Mouse (Mus musculus): ENCODE measurements around the gene Nfya. TPM values are rescaled to one million over a fixed set of nuclear protein-coding genes. Genes with fewer than 3 reads are reported as not detected.

The Nfya gene
- polyA plus RNA-seq, 1 experiment, result 45.8 TPM

- 80% methylated on average over 2 of the region's 2 CpGs for WGBS
- TF ChIP-seq CTCF (conservative IDR thresholded peaks at IDR 0.05; ENCODE audit: insufficient read depth, insufficient read length, low read depth, low read length) (no peak), POLR2A (IDR thresholded peaks at IDR 0.05; ENCODE audit: low read depth, low read length) (no peak)
- Histone ChIP-seq H3K36me3 (ENCODE audit: control insufficient read depth, insufficient read depth, low read length) (no peaks in the 10 kb centered on the region), H3K4me1 (ENCODE audit: control insufficient read depth, insufficient read depth, low read length) (peaks cover 27% of the 10 kb centered on the region), H3K27ac (ENCODE audit: insufficient read depth, low read depth, low read length) (no peak overlapping the region), H3K4me3 (ENCODE audit: insufficient read depth, low read depth, low read length) (no peak overlapping the region), H3K27me3 (replicated peaks; ENCODE audit: control insufficient read depth, insufficient read depth, low read length) (no peaks in the 10 kb centered on the region)
- DNase-seq, result no peak
These were observed 9.9 kb upstream of the Nfya start for GRCm38 (mm10) chr17:48419571-48419970.

DNA sequence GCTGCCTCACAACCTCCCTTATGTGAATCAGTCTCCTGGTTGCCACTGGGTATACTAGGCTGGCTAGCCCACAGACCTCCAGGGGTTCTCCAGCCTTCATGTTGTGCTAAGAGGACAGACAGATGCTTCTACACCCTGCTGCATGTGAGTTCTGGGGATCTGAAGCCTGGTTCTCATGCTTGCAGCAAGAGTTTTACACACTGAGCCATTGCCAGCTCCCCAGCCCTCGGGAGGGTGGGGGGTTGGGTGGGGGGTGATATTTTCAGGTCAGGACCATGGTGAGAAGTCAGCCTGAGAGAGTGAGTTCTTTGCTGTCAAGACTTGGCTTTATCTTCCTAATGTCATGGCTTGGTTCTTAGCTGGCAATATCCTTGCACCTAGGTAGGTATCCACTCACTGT lies 9.1 kb upstream of the Nfya start:
- H3K36me3 ChIP-seq (ENCODE audit: control insufficient read depth, insufficient read depth, low read length), result peaks cover 1% of the 10 kb centered on the region; the same call in 1 of the 2 replicates
- peaks cover 23% of the 10 kb centered on the region for H3K4me1 ChIP-seq (ENCODE audit: control insufficient read depth, insufficient read depth, low read length)
- H3K4me3 ChIP-seq (ENCODE audit: insufficient read depth, low read depth, low read length), result no peak overlapping the region
- TF ChIP-seq POLR2A (IDR thresholded peaks at IDR 0.05; ENCODE audit: low read depth, low read length) (no peak), CTCF (conservative IDR thresholded peaks at IDR 0.05; ENCODE audit: insufficient read depth, insufficient read length, low read depth, low read length) (no peak)
- H3K27me3 ChIP-seq (replicated peaks; ENCODE audit: control insufficient read depth, insufficient read depth, low read length), result no peaks in the 10 kb centered on the region
- 33% methylated on average over 1 of the region's 1 CpGs for WGBS
- no peak for DNase-seq
- peak overlapping the region; percentile 69; the same call in 1 of the 2 replicates for H3K27ac ChIP-seq (ENCODE audit: insufficient read depth, low read depth, low read length)

GRCm38 (mm10) chr17:48418174-48418573 lies 8.5 kb upstream of the Nfya start:
- DNase-seq, result peak; percentile 72
- Histone ChIP-seq H3K36me3 (ENCODE audit: control insufficient read depth, insufficient read depth, low read length) (peaks cover 1% of the 10 kb centered on the region; the same call in 1 of the 2 replicates), H3K4me1 (ENCODE audit: control insufficient read depth, insufficient read depth, low read length) (peaks cover 21% of the 10 kb centered on the region), H3K4me3 (ENCODE audit: insufficient read depth, low read depth, low read length) (peak overlapping the region; percentile 44), H3K27me3 (replicated peaks; ENCODE audit: control insufficient read depth, insufficient read depth, low read length) (no peaks in the 10 kb centered on the region), H3K27ac (ENCODE audit: insufficient read depth, low read depth, low read length) (peak overlapping the region; percentile 69)
- TF ChIP-seq POLR2A (IDR thresholded peaks at IDR 0.05; ENCODE audit: low read depth, low read length), result no peak
- no peak for TF ChIP-seq CTCF (conservative IDR thresholded peaks at IDR 0.05; ENCODE audit: insufficient read depth, insufficient read length, low read depth, low read length)
- 9% methylated on average over 7 of the region's 7 CpGs for WGBS

GRCm38 (mm10) chr17:48417521-48417920 lies 7.8 kb upstream of the Nfya start:
- Histone ChIP-seq H3K27ac (ENCODE audit: insufficient read depth, low read depth, low read length) (no peak overlapping the region; the same call in 1 of the 2 replicates), H3K4me1 (ENCODE audit: control insufficient read depth, insufficient read depth, low read length) (peaks cover 21% of the 10 kb centered on the region), H3K4me3 (ENCODE audit: insufficient read depth, low read depth, low read length) (no peak overlapping the region), H3K27me3 (replicated peaks; ENCODE audit: control insufficient read depth, insufficient read depth, low read length) (no peaks in the 10 kb centered on the region), H3K36me3 (ENCODE audit: control insufficient read depth, insufficient read depth, low read length) (peaks cover 1% of the 10 kb centered on the region; the same call in 1 of the 2 replicates)
- TF ChIP-seq POLR2A (IDR thresholded peaks at IDR 0.05; ENCODE audit: low read depth, low read length) (no peak), CTCF (conservative IDR thresholded peaks at IDR 0.05; ENCODE audit: insufficient read depth, insufficient read length, low read depth, low read length) (no peak)
- 68% methylated on average over 6 of the region's 6 CpGs for WGBS
- DNase-seq, result no peak

DNA sequence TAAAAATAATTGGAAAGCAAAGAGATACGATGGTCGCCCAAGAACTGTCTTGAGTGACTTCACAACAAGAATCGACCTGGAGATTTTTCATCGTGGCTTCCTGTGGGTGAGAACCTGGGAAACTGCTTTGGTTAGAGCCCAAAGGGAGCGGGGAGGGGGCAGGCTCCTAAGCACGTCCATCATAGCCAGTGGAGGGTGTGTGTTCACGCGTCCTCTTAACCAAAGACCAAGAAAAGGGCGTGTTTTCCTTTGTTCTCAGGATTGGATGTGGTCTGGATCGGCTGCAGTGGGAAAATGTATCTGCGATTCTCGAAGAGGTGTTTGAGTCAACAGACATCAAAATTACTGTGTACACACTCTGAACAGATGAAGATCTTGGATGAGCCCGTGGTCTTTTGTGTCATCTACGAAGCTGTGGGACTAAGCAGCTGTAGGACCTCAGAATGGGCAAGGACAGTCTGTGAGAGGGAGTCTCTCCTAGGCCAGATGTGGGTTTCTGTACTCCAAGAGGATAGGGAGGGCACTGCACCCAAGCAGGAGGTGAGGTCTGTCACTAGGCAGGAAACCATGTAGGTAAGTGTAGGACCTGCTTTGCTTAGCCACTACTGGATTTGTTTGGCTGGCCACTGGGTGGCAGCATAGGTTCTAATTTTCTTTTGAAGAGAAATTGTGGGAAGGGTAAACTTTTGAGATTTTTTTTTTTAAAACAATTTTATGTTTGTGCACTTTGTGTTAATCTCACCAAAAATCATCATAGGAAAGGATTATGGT lies 6.9 kb upstream of the Nfya start:
- Histone ChIP-seq H3K27me3 (replicated peaks; ENCODE audit: control insufficient read depth, insufficient read depth, low read length) (no peaks in the 10 kb centered on the region), H3K4me1 (ENCODE audit: control insufficient read depth, insufficient read depth, low read length) (peaks cover 21% of the 10 kb centered on the region), H3K27ac (ENCODE audit: insufficient read depth, low read depth, low read length) (no peak overlapping the region), H3K36me3 (ENCODE audit: control insufficient read depth, insufficient read depth, low read length) (peaks cover 1% of the 10 kb centered on the region; the same call in 1 of the 2 replicates), H3K4me3 (ENCODE audit: insufficient read depth, low read depth, low read length) (no peak overlapping the region)
- TF ChIP-seq POLR2A (IDR thresholded peaks at IDR 0.05; ENCODE audit: low read depth, low read length), result no peak
- peak; percentile 66 for TF ChIP-seq CTCF (conservative IDR thresholded peaks at IDR 0.05; ENCODE audit: insufficient read depth, insufficient read length, low read depth, low read length)
- 75% methylated on average over 14 of the region's 14 CpGs for WGBS
- DNase-seq, result peak; percentile 76

GRCm38 (mm10) chr17:48416011-48416410 lies 6.3 kb upstream of the Nfya start:
- H3K4me3 ChIP-seq (ENCODE audit: insufficient read depth, low read depth, low read length), result no peak overlapping the region
- 57% methylated on average over 7 of the region's 7 CpGs for WGBS
- peaks cover 24% of the 10 kb centered on the region for H3K4me1 ChIP-seq (ENCODE audit: control insufficient read depth, insufficient read depth, low read length)
- H3K36me3 ChIP-seq (ENCODE audit: control insufficient read depth, insufficient read depth, low read length), result peaks cover 1% of the 10 kb centered on the region; the same call in 1 of the 2 replicates
- no peak for DNase-seq
- TF ChIP-seq CTCF (conservative IDR thresholded peaks at IDR 0.05; ENCODE audit: insufficient read depth, insufficient read length, low read depth, low read length) (no peak), POLR2A (IDR thresholded peaks at IDR 0.05; ENCODE audit: low read depth, low read length) (no peak)
- H3K27me3 ChIP-seq (replicated peaks; ENCODE audit: control insufficient read depth, insufficient read depth, low read length), result no peaks in the 10 kb centered on the region
- no peak overlapping the region; the same call in 1 of the 2 replicates for H3K27ac ChIP-seq (ENCODE audit: insufficient read depth, low read depth, low read length)

- DNase-seq, result no peak
- TF ChIP-seq CTCF (conservative IDR thresholded peaks at IDR 0.05; ENCODE audit: insufficient read depth, insufficient read length, low read depth, low read length) (no peak), POLR2A (IDR thresholded peaks at IDR 0.05; ENCODE audit: low read depth, low read length) (no peak)
These were observed 1.5 kb upstream of the Nfya start for GRCm38 (mm10) chr17:48411241-48411640.

More at GRCm38 (mm10) chr17:48411241-48411640, 1.5 kb upstream of the Nfya start:
- peak overlapping the region; percentile 50; the same call in 1 of the 2 replicates for H3K27ac ChIP-seq (ENCODE audit: insufficient read depth, low read depth, low read length)
- no peak overlapping the region for H3K4me3 ChIP-seq (ENCODE audit: insufficient read depth, low read depth, low read length)
- H3K4me1 ChIP-seq (ENCODE audit: control insufficient read depth, insufficient read depth, low read length), result peaks cover 3% of the 10 kb centered on the region; the same call in 1 of the 2 replicates
- peaks cover 1% of the 10 kb centered on the region; the same call in 1 of the 2 replicates for H3K36me3 ChIP-seq (ENCODE audit: control insufficient read depth, insufficient read depth, low read length)
- H3K27me3 ChIP-seq (replicated peaks; ENCODE audit: control insufficient read depth, insufficient read depth, low read length), result no peaks in the 10 kb centered on the region
- WGBS, result 20% methylated on average over 8 of the region's 8 CpGs

All from kidney, adult 2 months (tissue).